Mouse (Mus musculus) R1 (cell line): Measurements from ENCODE around the gene Apol9a.
A peak's percentile ranks its signal among the peaks of the same experiment; 100 is the strongest.

Source experiments
- DNase-seq: peaks from one replicate; pipeline ENCODE4 v3.0.0-alpha.2; 2018; ENCODE audit warnings: low read depth, low spot score

Gene Apol9a

DNA sequence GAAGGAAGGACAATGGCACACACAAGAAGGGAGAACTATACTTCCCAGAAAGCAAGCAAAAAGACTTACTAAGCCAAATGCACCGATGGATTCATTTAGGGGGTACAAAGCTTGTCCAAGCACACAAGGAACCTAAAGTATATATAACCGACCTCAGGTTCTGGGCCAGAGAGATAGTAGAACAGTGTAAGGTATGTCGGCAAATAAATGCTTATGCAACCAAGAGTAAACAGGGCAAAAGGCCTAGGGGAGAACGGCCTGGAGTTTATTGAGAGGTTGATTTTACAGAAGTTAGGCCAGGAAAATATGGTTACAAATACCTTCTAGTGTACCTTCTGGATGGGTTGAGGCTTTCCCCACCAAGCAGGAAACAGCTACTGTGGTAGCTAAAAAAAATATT lies 33.5 kb downstream of the Apol9a start:
- DNase-seq, result no peak

- DNase-seq, result no peak
These were observed 34.0 kb downstream of the Apol9a start for GRCm38 (mm10) chr15:77376920-77377319.

DNA sequence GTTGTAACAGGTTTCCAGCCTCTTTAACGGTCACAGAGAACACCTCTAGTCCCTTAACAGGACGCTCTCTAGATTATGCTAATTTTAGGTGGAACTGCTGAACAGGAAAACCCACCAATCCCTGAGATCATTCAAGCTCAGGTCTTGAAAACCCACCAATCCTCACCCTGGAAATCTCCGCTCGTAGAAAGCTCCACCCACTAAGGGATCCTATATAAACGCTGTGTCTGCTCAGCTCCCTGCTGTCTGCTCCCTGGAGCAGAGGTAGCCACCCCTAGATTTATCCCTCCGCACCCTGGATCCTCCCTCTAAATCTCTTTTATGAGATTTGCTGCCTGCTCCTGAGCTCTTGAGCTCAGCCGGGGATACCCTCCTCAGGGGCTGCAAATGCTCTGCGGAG lies 40.3 kb downstream of the Apol9a start:
- peak; percentile 78 for DNase-seq

- DNase-seq, result peak; percentile 45
These were observed 41.0 kb downstream of the Apol9a start for GRCm38 (mm10) chr15:77369981-77370380.

- no peak for DNase-seq
These were observed 42.1 kb downstream of the Apol9a start for GRCm38 (mm10) chr15:77368818-77369320.

- DNase-seq, result peak; percentile 96
These were observed 42.8 kb downstream of the Apol9a start for GRCm38 (mm10) chr15:77368148-77368547.

DNA sequence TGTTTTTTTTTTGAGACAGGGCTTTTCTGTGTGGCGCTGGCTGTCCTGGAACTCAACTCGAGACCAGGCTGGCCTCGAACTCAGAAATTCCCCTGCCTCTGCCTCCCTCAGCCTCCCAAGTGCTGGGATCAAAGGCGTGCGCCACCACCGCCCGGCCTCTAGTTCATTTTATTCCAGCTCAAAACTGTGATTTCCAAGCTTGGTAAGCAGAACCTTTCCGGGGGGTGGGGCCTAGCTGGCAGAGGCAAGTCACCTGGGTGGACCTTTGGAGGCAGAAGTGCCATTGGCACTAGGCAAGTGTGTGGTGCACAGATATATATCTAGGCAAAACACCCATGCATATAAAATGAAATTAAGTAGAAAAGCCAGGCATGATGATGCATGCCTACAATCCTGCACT lies 43.4 kb downstream of the Apol9a start:
- peak; percentile 73 for DNase-seq

DNA sequence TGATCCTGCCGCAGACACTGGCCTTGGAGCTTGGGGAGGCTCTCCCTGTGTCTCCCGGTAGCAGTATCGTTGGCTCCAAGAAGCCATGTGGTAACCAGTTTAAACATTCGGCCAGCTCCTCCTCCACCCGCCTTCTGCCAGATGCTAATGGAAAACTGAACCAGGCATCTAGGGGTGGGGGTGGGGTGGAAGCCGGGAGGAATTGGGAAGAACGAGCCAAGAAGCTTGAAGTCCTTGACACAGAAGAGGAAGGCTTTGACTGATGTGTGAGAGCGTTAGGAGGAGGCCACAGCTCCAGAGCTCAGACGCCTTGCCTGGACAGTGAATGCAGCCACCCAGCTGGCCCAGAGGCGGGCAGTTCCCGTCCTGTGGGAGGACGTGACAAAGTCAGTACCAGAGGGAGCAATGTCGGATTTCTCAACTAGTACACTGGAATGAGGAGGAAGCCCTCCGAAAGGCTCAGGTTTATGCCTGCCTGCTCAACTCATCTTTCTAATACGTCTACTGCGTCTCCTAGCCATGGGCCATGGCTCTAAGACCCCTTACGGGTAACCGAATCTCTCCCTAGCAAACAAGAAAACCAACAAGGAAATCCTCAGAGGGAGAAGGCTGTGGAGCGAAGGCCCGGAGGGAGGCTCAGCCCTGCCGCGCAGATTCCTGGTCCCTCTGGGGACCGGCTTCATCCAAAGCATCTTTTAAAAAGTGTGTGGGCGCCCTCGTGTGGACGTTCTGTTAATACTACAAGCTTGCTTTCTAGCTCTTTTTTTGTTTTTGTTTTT lies 44.0 kb downstream of the Apol9a start:
- DNase-seq, result peak; percentile 93

DNA sequence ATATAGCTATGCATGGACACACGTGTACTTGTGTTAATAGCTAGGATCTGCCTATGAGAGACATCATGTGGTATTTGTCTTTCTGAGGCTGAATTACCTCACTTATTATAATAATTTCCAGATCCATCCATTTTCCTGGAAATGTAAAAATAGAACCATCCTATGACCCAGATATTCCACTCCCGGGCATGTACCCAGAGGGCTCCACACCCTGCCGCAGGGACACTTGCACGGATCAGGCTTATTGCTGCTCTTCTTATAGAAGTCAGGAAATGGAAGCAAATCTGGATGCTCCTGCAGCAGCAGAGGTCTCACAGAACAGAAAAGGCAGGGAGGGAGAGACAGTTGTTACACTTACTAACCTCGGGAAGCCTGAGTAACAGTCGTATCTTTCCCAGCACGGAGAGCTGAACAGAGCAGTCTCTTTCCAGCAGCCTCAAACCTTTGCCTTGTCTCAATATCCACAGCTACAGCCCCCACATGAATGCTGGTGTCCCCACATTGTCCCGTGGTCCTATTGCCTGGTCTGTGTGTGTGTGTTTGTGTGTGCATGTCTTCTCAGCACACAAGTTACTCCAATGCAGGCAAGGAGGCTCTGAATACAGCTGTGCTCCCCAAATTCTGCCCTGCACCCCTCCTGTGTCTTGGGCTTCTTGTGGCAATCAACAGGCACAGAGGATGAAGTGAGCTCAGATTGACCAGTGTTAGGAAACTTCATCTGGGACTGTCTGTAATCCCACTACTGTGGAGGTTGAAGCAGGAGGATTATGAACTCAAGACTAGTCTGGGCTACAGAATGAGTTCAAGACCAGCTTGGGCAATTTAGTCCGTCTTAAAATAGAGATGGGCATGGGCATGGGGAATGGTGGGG lies 45.0 kb downstream of the Apol9a start:
- no peak for DNase-seq

GRCm38 (mm10) chr15:77364026-77364425 lies 46.9 kb downstream of the Apol9a start:
- peak; percentile 44 for DNase-seq

DNA sequence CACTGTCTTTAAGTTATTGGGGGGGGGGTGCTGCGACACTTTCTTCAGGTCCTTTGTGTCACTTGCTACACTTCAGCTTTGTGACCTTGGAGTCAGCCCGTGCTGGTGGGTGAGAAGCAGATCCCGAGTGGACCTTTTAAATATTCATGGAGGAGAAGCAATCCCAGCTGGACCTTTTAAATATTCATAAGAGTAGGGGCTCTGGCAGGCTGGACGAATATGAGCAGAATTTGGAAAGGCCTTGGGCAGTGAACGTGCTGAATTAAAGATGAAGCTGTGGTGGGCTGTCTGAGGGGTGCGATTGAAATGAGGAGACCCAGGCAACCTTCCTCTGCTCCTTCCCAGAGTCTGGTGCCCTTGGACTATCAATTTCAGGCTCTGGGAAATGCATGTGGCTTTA lies 47.4 kb downstream of the Apol9a start:
- no peak for DNase-seq

DNA sequence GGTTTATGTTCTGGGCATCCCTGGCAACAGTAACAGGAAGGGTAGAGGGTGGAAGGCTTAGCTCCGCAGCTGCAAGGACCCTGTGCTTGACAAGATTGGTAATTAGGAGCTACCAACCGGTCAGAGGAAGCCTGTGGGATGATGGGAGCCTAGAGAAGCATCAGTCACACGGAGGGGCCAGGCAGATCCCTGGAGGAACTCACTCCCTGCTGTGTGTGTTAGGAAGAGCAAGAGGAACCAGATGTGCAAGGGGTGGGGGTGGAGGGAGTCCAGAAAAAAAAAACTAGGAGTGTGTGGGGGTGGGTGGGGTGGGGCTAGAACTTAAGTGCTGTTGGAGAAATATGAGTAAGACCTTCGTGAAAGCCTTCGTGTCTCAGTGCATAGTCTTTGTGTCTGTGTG lies 48.0 kb downstream of the Apol9a start:
- peak; percentile 52 for DNase-seq

DNA sequence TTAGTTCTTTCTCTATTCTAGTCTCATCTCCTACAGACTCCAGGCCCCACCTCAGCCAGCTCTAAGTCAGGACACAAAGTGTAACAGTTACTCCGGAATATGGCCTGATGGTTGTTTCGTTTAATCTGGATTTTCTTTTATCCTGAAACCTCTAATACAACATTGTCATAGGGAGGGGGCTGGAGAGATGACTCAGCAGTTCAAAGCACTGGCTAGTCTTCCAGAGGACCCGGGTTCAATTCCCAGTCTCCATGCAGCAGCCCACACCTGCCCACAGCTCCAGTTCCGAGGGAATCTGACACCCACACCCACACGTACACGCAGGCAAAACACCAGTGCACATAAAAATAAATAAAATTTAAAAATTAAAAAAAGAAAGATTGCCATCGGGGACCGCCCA lies 51.0 kb downstream of the Apol9a start:
- DNase-seq, result peak; percentile 33

DNA sequence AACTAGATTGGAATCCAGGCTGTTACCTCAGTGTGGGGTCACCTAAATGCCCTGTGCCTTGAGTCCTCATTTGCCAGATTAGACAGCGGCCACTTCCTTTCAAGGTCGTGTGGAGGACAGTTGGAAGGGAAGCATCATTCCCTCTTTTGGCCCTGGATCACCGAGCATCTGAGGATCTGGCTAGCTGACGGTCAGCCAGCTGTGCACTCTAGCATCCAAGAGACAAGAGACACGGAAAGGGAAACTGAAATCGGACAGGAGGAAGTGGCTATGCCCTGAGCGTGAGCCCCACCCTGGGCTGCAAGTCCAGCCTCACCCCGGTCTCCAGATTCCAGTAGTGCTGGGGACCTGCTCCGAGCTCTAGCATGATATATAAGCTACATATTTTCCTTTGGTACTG lies 51.4 kb downstream of the Apol9a start:
- DNase-seq, result no peak

GRCm38 (mm10) chr15:77359084-77359483 lies 51.9 kb downstream of the Apol9a start:
- DNase-seq, result peak; percentile 91

DNA sequence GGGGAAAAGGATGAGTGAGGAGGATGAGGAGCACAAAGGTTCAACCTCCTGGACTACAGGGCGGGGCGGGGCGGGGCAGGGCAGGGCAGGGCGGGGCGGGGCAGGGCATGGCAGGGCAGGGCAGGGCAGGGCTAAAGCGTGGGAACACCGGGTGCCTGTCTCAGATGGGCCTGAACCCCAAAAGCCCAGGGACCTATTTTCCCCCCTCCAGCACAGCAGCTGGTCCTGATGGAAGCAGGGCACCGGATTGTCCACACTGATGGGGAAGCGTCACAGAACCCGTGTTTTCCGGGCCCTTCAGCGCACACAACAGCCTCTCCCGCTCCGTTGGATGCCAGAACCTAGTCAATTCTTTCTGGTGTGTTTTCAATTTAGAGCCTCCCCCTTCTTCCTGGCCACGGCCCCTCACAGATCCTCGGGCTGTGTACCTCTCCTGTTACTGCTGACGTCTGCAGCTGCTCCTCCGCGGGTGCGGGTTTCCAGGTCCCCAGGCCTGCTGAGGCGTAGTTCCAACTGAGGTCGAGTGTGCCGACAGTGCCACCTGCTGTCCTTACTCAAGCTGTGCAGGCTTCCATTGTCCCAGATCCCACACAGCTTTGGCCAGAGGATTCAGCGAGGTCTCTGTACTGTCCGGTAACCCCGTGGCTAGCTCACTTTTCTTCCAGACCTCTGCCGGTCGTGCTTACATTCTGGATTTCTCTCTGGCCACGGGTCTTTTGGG lies 52.5 kb downstream of the Apol9a start:
- peak; percentile 98 for DNase-seq

DNA sequence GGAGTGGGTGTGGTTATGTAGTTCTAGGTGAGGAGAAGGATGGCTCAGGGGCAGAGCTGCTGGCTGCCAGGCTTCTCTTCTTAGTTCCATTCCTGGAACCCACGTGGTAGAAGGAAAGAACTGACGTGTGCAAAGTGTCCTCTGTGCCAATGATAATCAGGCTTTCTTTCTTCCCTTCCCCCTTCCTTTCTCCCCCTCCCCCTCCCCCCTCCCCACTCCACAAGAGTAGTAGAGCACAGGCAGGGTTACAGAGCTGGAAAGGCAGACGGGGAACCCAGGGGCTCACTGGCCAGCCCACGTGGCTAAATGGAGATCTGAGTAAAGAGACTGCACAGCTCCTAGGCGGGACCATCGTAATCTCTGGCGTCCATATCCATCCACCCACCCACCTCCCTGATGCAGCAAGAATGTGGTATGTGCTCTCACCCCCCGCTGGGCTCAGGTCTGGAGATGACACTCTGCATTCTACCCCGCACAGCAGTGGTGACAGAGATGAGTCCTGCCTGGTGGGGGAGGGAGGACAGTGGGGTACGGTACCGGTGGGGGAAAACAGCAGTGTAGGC lies 54.6 kb downstream of the Apol9a start:
- peak; percentile 94 for DNase-seq

GRCm38 (mm10) chr15:77354848-77355551 lies 55.9 kb downstream of the Apol9a start:
- DNase-seq, result peak; percentile 91

- DNase-seq, result no peak
These were observed 56.5 kb downstream of the Apol9a start for GRCm38 (mm10) chr15:77354496-77354847.
